Mouse (Mus musculus) liver, embryonic 15.5 days (tissue): ENCODE measurements around the gene Prss36. TPM values are rescaled to one million over a fixed set of nuclear protein-coding genes. Genes with fewer than 3 reads are reported as not detected.
A peak's percentile ranks its signal among the peaks of the same experiment; 100 is the strongest.

Experiments
- ATAC-seq: fragments of 200-750 bp; cut with Nextera tagmentation; 2 replicates; pipeline ENCODE4 v1.8.0; 2017; ENCODE audit warnings: moderate number of reproducible peaks, mild to moderate bottlenecking, moderate library complexity; ENCODE audit not compliant: insufficient read depth
- H3K27ac ChIP-seq: fragments of 300-500 bp; sonication (generic); replicated peaks from 2 replicates; pipeline ENCODE4 v1.5.1; 2015; ENCODE audit warnings: mild to moderate bottlenecking, inconsistent platforms
- H3K27me3 ChIP-seq: fragments of 300-500 bp; sonication (generic); 2 replicates; pipeline ENCODE4 v1.6.1; 2015; ENCODE audit warnings: mild to moderate bottlenecking, inconsistent platforms
- H3K36me3 ChIP-seq: fragments of 300-500 bp; sonication (generic); replicated peaks from 2 replicates; pipeline ENCODE4 v1.6.1; 2015; ENCODE audit warnings: moderate library complexity, mild to moderate bottlenecking, inconsistent platforms
- H3K4me1 ChIP-seq: fragments of 300-500 bp; sonication (generic); replicated peaks from 2 replicates; pipeline ENCODE4 v1.6.1; 2015; ENCODE audit warnings: inconsistent platforms
- H3K4me2 ChIP-seq: fragments of 300-500 bp; sonication (generic); 2 replicates; pipeline ENCODE4 v1.6.1; 2015; ENCODE audit warnings: moderate library complexity, mild to moderate bottlenecking, inconsistent platforms
- H3K4me3 ChIP-seq: fragments of 300-500 bp; sonication (generic); replicated peaks from 2 replicates; pipeline ENCODE4 v1.5.1; 2015; ENCODE audit warnings: mild to moderate bottlenecking, inconsistent platforms
- H3K9ac ChIP-seq: fragments of 300-500 bp; sonication (generic); 2 replicates; pipeline ENCODE4 v1.6.1; 2015; ENCODE audit warnings: moderate library complexity, mild to moderate bottlenecking, inconsistent platforms
- H3K9me3 ChIP-seq: fragments of 300-500 bp; sonication (generic); replicated peaks from 2 replicates; pipeline ENCODE4 v1.6.1; 2016; ENCODE audit warnings: inconsistent platforms
- WGBS: fragments of 180-500 bp; shearing (Covaris S2); methylation state at CpG from one replicate; pipeline ENCODE4 v1.1.7; 2015; ENCODE audit warnings: mixed read lengths; ENCODE audit not compliant: insufficient replicate concordance; 5-methylcytosine and 5-hydroxymethylcytosine counted together
- polyA plus RNA-seq: library from polyadenylated mRNA; unstranded; fragments of >200 nt; fragmentation: Nextera tagmentation; extraction: Ambion mirVana; gene quantifications from 2 replicates; pipeline ENCODE4 v1.2.1, GENCODE M21; 2015

Prss36 gene
- polyA plus RNA-seq, 1 experiment from 2014 or later = 2.7 TPM

DNA sequence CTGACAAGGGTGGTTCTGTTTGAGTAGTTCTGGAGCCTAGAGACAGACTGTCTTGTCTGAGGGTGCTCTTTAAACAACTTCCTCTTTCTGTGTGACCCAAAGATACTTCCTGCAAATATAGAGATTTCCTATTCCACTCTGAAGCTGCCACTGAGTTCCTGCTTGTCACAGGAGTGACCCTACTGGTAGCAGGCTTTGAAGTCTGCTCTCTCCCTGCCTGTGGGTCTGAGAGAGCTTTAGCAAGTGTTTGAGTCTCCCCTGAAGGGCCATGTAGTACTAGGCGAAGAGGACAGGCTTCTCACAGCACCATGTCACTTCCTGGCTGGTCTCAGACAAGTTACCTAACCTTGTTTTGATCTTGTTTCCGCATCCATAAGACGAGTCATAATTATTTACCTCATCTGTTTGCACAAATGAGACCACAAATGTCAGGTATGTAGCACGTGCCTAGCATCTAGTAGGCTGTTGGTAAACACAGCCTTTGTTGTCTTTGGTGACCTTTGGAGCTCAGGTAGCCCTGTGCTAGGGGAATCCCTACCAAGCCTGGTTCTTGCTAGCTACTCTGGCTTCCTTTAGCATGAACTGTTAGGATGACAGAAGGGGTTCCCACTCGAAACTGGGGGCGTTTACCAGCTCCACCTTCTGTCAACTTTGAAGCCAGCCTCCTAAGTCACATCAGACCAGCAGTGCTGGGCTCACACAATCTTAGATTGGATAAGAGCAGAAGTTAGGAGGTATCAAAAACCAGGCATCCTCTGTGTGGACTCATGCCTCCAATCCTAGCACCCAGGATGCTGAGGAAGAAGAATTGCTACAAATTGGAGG lies 23.9 kb downstream of the Prss36 start:
- Histone ChIP-seq H3K9me3 (no peaks in the 10 kb centered on the region), H3K4me2 (no peak overlapping the region), H3K9ac (no peak overlapping the region), H3K27me3 (no peaks in the 10 kb centered on the region), H3K4me3 (no peak overlapping the region), H3K27ac (peak overlapping the region; percentile 64), H3K4me1 (peaks cover 31% of the 10 kb centered on the region), H3K36me3 (peaks cover 36% of the 10 kb centered on the region)
- no peak; the same call in 1 of the 2 replicates for ATAC-seq
- WGBS = 49% methylated on average over 6 of the region's 6 CpGs

DNA sequence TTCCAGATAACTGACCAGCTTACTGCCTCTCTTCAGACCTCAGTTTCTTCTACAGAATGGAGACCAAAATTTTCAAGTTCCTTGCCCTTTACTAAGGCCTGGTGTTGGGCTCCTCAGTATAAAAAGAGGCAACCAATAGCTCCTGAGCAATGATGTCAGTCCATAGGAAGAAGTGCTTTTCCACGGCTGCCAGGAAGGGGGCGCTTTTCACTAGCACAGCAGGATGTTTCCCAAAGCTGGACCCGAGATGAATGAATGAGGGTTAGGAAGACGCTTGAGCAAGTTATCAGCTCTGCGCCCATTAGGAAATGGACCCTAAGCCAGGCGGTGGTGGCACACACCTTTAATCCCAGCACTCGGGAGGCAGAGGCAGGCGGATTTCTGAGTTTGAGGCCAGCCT lies 25.0 kb downstream of the Prss36 start:
- peaks cover 38% of the 10 kb centered on the region for H3K36me3 ChIP-seq
- H3K4me1 ChIP-seq = peaks cover 26% of the 10 kb centered on the region
- no peaks in the 10 kb centered on the region for H3K9me3 ChIP-seq
- H3K4me2 ChIP-seq = no peak overlapping the region
- WGBS = 43% methylated on average over 8 of the region's 8 CpGs
- no peak overlapping the region for H3K4me3 ChIP-seq
- H3K9ac ChIP-seq = no peak overlapping the region
- no peak overlapping the region for H3K27ac ChIP-seq
- ATAC-seq = no peak
- H3K27me3 ChIP-seq = no peaks in the 10 kb centered on the region

DNA sequence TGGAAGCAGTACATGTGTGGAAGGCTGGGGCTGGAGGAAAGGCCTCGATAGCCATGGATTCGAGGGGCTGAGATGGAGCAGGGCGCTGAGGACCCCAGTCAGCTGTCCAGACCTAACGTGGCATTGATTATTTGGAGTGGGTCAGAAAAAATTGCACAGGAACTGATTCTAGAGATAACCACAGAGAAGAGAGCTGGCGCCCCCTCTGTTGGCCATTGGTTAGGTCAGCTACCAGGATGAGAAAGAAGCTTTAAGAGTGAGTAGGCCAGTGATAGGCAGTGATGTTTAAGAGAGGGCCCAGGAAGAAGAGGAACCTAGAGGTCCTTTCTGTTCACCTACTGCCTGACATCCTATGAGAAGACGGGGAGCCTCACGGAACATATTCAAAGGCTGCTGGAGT lies 27.2 kb downstream of the Prss36 start:
- no peak overlapping the region for H3K4me2 ChIP-seq
- ATAC-seq = no peak
- H3K4me3 ChIP-seq = no peak overlapping the region
- H3K27me3 ChIP-seq = no peaks in the 10 kb centered on the region
- WGBS = 63% methylated on average over 7 of the region's 7 CpGs
- H3K9me3 ChIP-seq = no peaks in the 10 kb centered on the region
- no peak overlapping the region for H3K27ac ChIP-seq
- H3K36me3 ChIP-seq = peaks cover 37% of the 10 kb centered on the region
- H3K4me1 ChIP-seq = peaks cover 26% of the 10 kb centered on the region
- H3K9ac ChIP-seq = no peak overlapping the region

DNA sequence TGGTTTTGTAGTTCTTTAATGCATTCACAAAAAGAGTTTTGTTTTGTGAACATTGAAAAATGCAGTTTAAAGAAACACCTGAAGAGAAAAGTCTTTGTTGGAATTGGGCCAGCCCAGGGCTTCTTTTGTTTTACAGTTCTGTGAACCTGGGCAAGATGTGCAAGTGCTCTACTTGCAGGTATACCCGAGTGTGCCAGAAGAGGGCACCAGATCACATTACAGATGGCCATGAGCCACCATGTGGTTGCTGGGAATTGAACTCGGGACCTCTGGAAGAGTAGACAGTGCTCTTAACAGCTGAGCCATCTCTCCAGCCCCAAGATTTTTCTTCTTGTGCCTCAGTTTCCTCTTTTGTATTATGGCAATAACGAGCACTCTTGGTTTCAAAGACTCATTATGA lies 28.3 kb downstream of the Prss36 start:
- Histone ChIP-seq H3K4me2 (no peak overlapping the region), H3K9me3 (no peaks in the 10 kb centered on the region), H3K27ac (no peak overlapping the region), H3K36me3 (peaks cover 32% of the 10 kb centered on the region), H3K4me3 (no peak overlapping the region), H3K9ac (no peak overlapping the region), H3K4me1 (peaks cover 25% of the 10 kb centered on the region), H3K27me3 (no peaks in the 10 kb centered on the region)
- no peak for ATAC-seq
- WGBS = 42% methylated on average over 3 of the region's 3 CpGs

GRCm38 (mm10) chr7:127915293-127915692 lies 31.2 kb downstream of the Prss36 start:
- Histone ChIP-seq H3K36me3 (peaks cover 29% of the 10 kb centered on the region), H3K4me1 (peaks cover 27% of the 10 kb centered on the region), H3K9me3 (no peaks in the 10 kb centered on the region), H3K4me2 (no peak overlapping the region), H3K4me3 (no peak overlapping the region), H3K9ac (no peak overlapping the region), H3K27ac (no peak overlapping the region), H3K27me3 (no peaks in the 10 kb centered on the region)
- ATAC-seq = no peak
- WGBS = 82% methylated on average over 12 of the region's 12 CpGs

- Histone ChIP-seq H3K9ac (peak overlapping the region; percentile 56), H3K9me3 (no peaks in the 10 kb centered on the region), H3K36me3 (peaks cover 50% of the 10 kb centered on the region), H3K4me1 (peaks cover 20% of the 10 kb centered on the region), H3K27me3 (no peaks in the 10 kb centered on the region), H3K4me3 (peak overlapping the region; percentile 71), H3K4me2 (peak overlapping the region; percentile 78), H3K27ac (peak overlapping the region; percentile 83)
- ATAC-seq = no peak
- 2% methylated on average over 4 of the region's 4 CpGs for WGBS
Measured at GRCm38 (mm10) chr7:127912938-127913337, 33.6 kb downstream of the Prss36 start.

- Histone ChIP-seq H3K4me3 (peak within 1 kb of the TSS; percentile 71), H3K27me3 (no peaks in the 10 kb centered on the region), H3K4me2 (peak within 1 kb of the TSS; percentile 78), H3K27ac (peak within 1 kb of the TSS; percentile 83), H3K9ac (peak within 1 kb of the TSS; percentile 56), H3K4me1 (peaks cover 20% of the 10 kb centered on the region), H3K36me3 (peaks cover 50% of the 10 kb centered on the region), H3K9me3 (no peaks in the 10 kb centered on the region)
- WGBS = 1% methylated on average over 40 of the region's 40 CpGs
- ATAC-seq = peak; percentile 97
Measured at GRCm38 (mm10) chr7:127912190-127912871, 34.2 kb downstream of the Prss36 start, which contains the start of gene Kat8. Gene Kat8, plus strand, starts transcription at chr7:127912516.

- Histone ChIP-seq H3K9ac (no peak overlapping the region), H3K9me3 (no peaks in the 10 kb centered on the region), H3K27ac (no peak overlapping the region), H3K4me1 (peaks cover 42% of the 10 kb centered on the region), H3K4me3 (no peak overlapping the region), H3K36me3 (peaks cover 54% of the 10 kb centered on the region), H3K4me2 (no peak overlapping the region), H3K27me3 (no peaks in the 10 kb centered on the region)
- 84% methylated on average over 4 of the region's 4 CpGs for WGBS
- ATAC-seq = no peak
Measured at GRCm38 (mm10) chr7:127908656-127909055, 37.9 kb downstream of the Prss36 start.

DNA sequence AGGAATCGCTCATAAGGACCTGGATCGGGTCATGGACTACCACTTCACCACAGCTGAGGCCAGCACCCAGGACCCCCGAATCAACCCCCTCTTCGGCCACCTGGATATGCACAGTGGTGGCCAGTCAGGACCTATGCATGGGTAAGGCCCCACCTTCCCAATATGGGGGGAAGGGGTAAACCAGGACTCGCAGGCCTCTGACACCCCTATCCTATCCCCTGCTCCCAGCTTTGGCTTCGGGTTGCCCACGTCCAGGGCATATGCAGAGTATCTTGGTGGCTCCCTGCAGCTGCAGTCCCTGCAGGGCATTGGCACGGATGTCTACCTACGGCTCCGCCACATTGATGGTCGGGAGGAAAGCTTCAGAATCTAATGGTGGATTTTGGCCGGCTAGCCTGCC lies 38.6 kb downstream of the Prss36 start:
- Histone ChIP-seq H3K27ac (no peak overlapping the region), H3K4me2 (no peak overlapping the region), H3K27me3 (no peaks in the 10 kb centered on the region), H3K9ac (no peak overlapping the region), H3K36me3 (peaks cover 54% of the 10 kb centered on the region), H3K4me1 (peaks cover 36% of the 10 kb centered on the region), H3K4me3 (no peak overlapping the region), H3K9me3 (no peaks in the 10 kb centered on the region)
- ATAC-seq = no peak
- WGBS = 83% methylated on average over 12 of the region's 12 CpGs

GRCm38 (mm10) chr7:127903971-127904796 lies 42.3 kb downstream of the Prss36 start, which contains the start of gene Bckdk:
Gene Bckdk, plus strand, starts transcription at chr7:127904082.
- H3K4me3 ChIP-seq = peak within 1 kb of the TSS; percentile 82
- 5% methylated on average over 38 of the region's 38 CpGs for WGBS
- ATAC-seq = peak; percentile 80
- H3K27me3 ChIP-seq = no peaks in the 10 kb centered on the region
- peaks cover 49% of the 10 kb centered on the region for H3K4me1 ChIP-seq
- no peaks in the 10 kb centered on the region for H3K9me3 ChIP-seq
- peaks cover 45% of the 10 kb centered on the region for H3K36me3 ChIP-seq
- peak within 1 kb of the TSS; percentile 87 for H3K27ac ChIP-seq
- H3K9ac ChIP-seq = peak within 1 kb of the TSS; percentile 93
- H3K4me2 ChIP-seq = peak within 1 kb of the TSS; percentile 88

GRCm38 (mm10) chr7:127901772-127902171 lies 44.8 kb downstream of the Prss36 start:
- no peak overlapping the region for H3K4me3 ChIP-seq
- no peak overlapping the region for H3K4me2 ChIP-seq
- H3K9ac ChIP-seq = no peak overlapping the region
- WGBS = 30% methylated on average over 2 of the region's 2 CpGs
- no peak overlapping the region for H3K27ac ChIP-seq
- peaks cover 65% of the 10 kb centered on the region for H3K4me1 ChIP-seq
- H3K27me3 ChIP-seq = no peaks in the 10 kb centered on the region
- ATAC-seq = no peak
- peaks cover 20% of the 10 kb centered on the region for H3K36me3 ChIP-seq
- H3K9me3 ChIP-seq = no peaks in the 10 kb centered on the region
